Mouse (Mus musculus) stomach, embryonic 16.5 days (tissue): Measurements from ENCODE around the gene Themis3. TPM values are rescaled to one million over a fixed set of nuclear protein-coding genes. Genes with fewer than 3 reads are reported as not detected.
"Not testable (repeated sequence)": the region's sequence is repeated elsewhere in the genome, so short reads cannot be mapped to it uniquely, and the experiment has no call there.

Source experiments
- ATAC-seq: fragments of 200-750 bp; cut with Nextera tagmentation; 2 replicates; pipeline ENCODE4 v1.8.0; 2017; ENCODE audit warnings: moderate number of reproducible peaks, moderate TSS enrichment; ENCODE audit not compliant: insufficient read depth, low FRiP score
- H3K27ac ChIP-seq: fragments of 300-500 bp; sonication (generic); 2 replicates; pipeline ENCODE4 v1.5.1; 2014; ENCODE audit warnings: low read length
- H3K27me3 ChIP-seq: fragments of 300-500 bp; sonication (generic); 2 replicates; pipeline ENCODE4 v1.6.1; 2014; ENCODE audit warnings: low read length, control low read depth, mixed read lengths; ENCODE audit not compliant: control insufficient read depth, insufficient read depth
- H3K36me3 ChIP-seq: fragments of 300-500 bp; sonication (generic); 2 replicates; pipeline ENCODE4 v1.6.1; 2014; ENCODE audit warnings: low read length; ENCODE audit not compliant: control insufficient read depth, insufficient read depth
- H3K4me1 ChIP-seq: fragments of 300-500 bp; sonication (generic); 2 replicates; pipeline ENCODE4 v1.6.1; 2014; ENCODE audit warnings: low read length, control low read depth, mixed read lengths; ENCODE audit not compliant: control insufficient read depth, insufficient read depth
- H3K4me2 ChIP-seq: fragments of 300-500 bp; sonication (generic); 2 replicates; pipeline ENCODE4 v1.6.1; 2014; ENCODE audit warnings: low read depth, low read length, mixed read lengths
- H3K4me3 ChIP-seq: fragments of 300-500 bp; sonication (generic); replicated peaks from 2 replicates; pipeline ENCODE4 v1.5.1; 2014; ENCODE audit warnings: mild to moderate bottlenecking, low read length
- H3K9ac ChIP-seq: fragments of 300-500 bp; sonication (generic); 2 replicates; pipeline ENCODE4 v1.6.1; 2014; ENCODE audit warnings: low read length
- H3K9me3 ChIP-seq: fragments of 300-500 bp; sonication (generic); replicated peaks from 2 replicates; pipeline ENCODE4 v1.6.1; 2016; ENCODE audit warnings: low read length, control low read depth; ENCODE audit not compliant: control insufficient read depth
- WGBS: fragments of 180-500 bp; shearing (Covaris S2); extraction: QIAGEN DNeasy Blood & Tissue Kit; methylation state at CpG from one replicate; pipeline ENCODE4 v1.1.7; 2014; 5-methylcytosine and 5-hydroxymethylcytosine counted together
- polyA plus RNA-seq: library from polyadenylated mRNA; unstranded; fragments of >200 nt; fragmentation: Nextera tagmentation; extraction: Ambion mirVana; gene quantifications from 2 replicates; pipeline ENCODE4 v1.2.1, GENCODE M21; 2015

Themis3 gene
- polyA plus RNA-seq, 1 experiment from 2014 or later: 0.23 TPM

- WGBS: 57% methylated on average over 7 of the region's 7 CpGs
- H3K9me3 ChIP-seq: no peaks in the 10 kb centered on the region; the same call in 1 of the 2 replicates
These were observed 30.2 kb downstream of the Themis3 start for GRCm38 (mm10) chr17:66564213-66564612.

GRCm38 (mm10) chr17:66563551-66563950, 30.9 kb downstream of the Themis3 start:
- Histone ChIP-seq H3K9me3 (no peaks in the 10 kb centered on the region; the same call in 1 of the 2 replicates), H3K9ac (no peak overlapping the region), H3K36me3 (no peaks in the 10 kb centered on the region), H3K27ac (no peak overlapping the region), H3K4me1 (no peaks in the 10 kb centered on the region), H3K4me2 (no peak overlapping the region), H3K27me3 (no peaks in the 10 kb centered on the region), H3K4me3 (no peak overlapping the region)
- ATAC-seq: no peak
- WGBS: 46% methylated on average over 1 of the region's 1 CpGs

More at GRCm38 (mm10) chr17:66564213-66564612, 30.2 kb downstream of the Themis3 start:
- Histone ChIP-seq H3K27ac (no peak overlapping the region), H3K4me3 (no peak overlapping the region), H3K4me2 (no peak overlapping the region), H3K27me3 (no peaks in the 10 kb centered on the region), H3K9ac (no peak overlapping the region), H3K36me3 (no peaks in the 10 kb centered on the region), H3K4me1 (no peaks in the 10 kb centered on the region)
- ATAC-seq: 0 out of 2 replicates have a peak, but pooled peaks have one; percentile 47

DNA sequence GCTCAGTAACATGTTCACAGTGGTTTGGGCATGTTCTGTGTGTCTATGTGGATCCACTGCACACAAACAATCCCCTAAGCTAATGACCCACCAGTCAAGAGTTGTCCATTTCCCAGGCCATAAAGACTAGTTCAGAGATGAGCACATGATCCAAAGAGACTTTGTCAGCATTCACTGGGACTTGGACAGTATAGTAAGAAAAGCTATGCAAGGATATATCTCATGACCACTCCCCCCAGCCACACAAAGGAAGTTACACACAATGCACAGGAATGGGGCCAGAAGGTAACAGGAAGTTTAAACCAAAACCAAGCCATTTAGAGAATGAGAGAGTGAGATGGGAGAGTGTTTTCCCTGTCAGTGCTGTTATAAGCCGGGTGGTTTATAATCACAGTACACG, 33.0 kb downstream of the Themis3 start:
- Histone ChIP-seq H3K9me3 (no peaks in the 10 kb centered on the region; the same call in 1 of the 2 replicates), H3K4me2 (no peak overlapping the region), H3K9ac (no peak overlapping the region), H3K4me3 (no peak overlapping the region), H3K27me3 (no peaks in the 10 kb centered on the region), H3K27ac (no peak overlapping the region), H3K4me1 (no peaks in the 10 kb centered on the region), H3K36me3 (no peaks in the 10 kb centered on the region)
- no peak for ATAC-seq
- 39% methylated on average over 2 of the region's 2 CpGs for WGBS

- H3K36me3 ChIP-seq: no peaks in the 10 kb centered on the region
- 74% methylated on average over 17 of the region's 17 CpGs for WGBS
- no peak overlapping the region for H3K4me2 ChIP-seq
- no peak overlapping the region for H3K9ac ChIP-seq
- ATAC-seq: no peak
- H3K27ac ChIP-seq: no peak overlapping the region
- H3K27me3 ChIP-seq: no peaks in the 10 kb centered on the region
- no peaks in the 10 kb centered on the region for H3K4me1 ChIP-seq
- no peaks in the 10 kb centered on the region for H3K9me3 ChIP-seq
- no peak overlapping the region for H3K4me3 ChIP-seq
These were observed 35.8 kb downstream of the Themis3 start for GRCm38 (mm10) chr17:66558404-66559317.

- Histone ChIP-seq H3K4me2 (no peak overlapping the region), H3K36me3 (no peaks in the 10 kb centered on the region), H3K9ac (no peak overlapping the region), H3K9me3 (no peaks in the 10 kb centered on the region), H3K27ac (no peak overlapping the region), H3K4me3 (no peak overlapping the region), H3K4me1 (no peaks in the 10 kb centered on the region), H3K27me3 (no peaks in the 10 kb centered on the region)
- ATAC-seq: no peak
- WGBS: 79% methylated on average over 4 of the region's 4 CpGs
These were observed 41.7 kb downstream of the Themis3 start for GRCm38 (mm10) chr17:66552690-66553089.

DNA sequence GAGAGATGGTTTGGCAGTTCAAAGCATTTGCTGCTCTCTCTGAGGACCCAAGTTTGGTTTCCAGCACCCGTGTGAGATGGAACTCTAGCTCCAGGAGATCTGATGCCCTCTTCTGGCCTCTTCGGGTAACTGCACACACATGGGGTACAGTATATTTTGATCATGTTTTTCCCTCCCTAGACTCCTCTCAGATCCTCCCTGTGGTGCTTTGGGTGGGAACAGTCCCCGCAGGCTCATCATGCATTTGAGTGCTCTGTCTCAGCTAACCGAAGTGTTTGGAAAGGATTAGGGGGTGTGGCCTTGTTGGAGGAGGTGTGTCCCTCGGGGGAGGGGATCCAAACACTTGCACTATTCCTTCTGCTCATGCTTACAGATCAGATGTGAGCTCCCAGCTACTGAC, 43.9 kb downstream of the Themis3 start:
- Histone ChIP-seq H3K36me3 (no peaks in the 10 kb centered on the region), H3K27me3 (no peaks in the 10 kb centered on the region), H3K4me1 (no peaks in the 10 kb centered on the region), H3K4me2 (no peak overlapping the region), H3K9ac (no peak overlapping the region), H3K4me3 (no peak overlapping the region), H3K9me3 (no peaks in the 10 kb centered on the region), H3K27ac (no peak overlapping the region)
- 88% methylated on average over 5 of the region's 5 CpGs for WGBS
- no peak for ATAC-seq

DNA sequence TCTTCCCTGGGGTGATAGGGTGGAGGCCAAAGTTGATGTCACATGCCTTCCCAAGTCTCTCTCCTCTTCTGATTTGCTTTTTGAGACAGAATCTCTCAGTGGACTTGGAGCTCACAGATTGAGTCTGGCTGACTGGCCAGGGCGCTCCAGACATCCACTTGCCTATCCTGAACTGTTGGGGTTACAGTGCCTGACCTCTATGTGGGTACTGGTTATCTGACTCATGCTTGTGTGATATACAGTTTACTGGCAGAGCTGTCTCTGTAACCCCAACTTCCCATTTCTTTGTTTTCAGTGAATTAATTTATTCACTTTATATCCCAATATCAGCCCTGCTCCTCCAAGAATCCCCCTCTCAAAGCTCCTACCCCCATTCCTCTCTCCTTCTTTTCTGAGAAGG, 62.1 kb downstream of the Themis3 start:
- Histone ChIP-seq H3K9me3 (no peaks in the 10 kb centered on the region; the same call in 1 of the 2 replicates), H3K4me3 (no peak overlapping the region), H3K36me3 (no peaks in the 10 kb centered on the region), H3K27ac (no peak overlapping the region), H3K4me1 (no peaks in the 10 kb centered on the region), H3K4me2 (no peak overlapping the region), H3K9ac (no peak overlapping the region), H3K27me3 (no peaks in the 10 kb centered on the region)
- ATAC-seq: no peak
- 86% methylated on average over 1 of the region's 1 CpGs for WGBS

- Histone ChIP-seq H3K4me2 (no peak overlapping the region), H3K4me1 (peaks cover 5% of the 10 kb centered on the region), H3K9me3 (no peaks in the 10 kb centered on the region), H3K4me3 (no peak overlapping the region), H3K36me3 (no peaks in the 10 kb centered on the region), H3K27ac (no peak overlapping the region), H3K27me3 (no peaks in the 10 kb centered on the region), H3K9ac (no peak overlapping the region)
- no peak for ATAC-seq
- WGBS: 54% methylated on average over 5 of the region's 5 CpGs
These were observed 71.0 kb downstream of the Themis3 start for GRCm38 (mm10) chr17:66523396-66523795.

DNA sequence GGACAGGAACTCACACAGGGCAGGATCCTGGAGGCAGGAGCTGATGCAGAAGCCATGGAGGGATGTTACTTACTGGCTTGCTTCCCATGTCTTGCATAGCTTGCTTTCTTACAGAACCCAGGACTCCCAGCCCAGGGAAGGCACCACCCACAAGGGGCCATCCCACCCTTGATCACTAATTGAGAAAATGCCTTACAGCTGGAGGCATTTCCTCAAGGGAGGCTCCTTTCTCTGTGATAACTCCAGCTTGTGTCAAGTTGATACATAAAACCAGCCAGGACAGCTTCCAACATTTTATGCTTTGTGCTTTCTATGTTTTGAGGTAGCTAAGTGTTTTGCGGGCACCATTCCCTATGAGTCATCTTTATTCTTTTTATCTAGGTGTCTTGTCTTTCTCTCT, 71.8 kb downstream of the Themis3 start:
- WGBS: 86% methylated on average over 1 of the region's 1 CpGs
- not testable (repeated sequence) for H3K27me3 ChIP-seq, H3K27ac ChIP-seq, ATAC-seq, H3K4me2 ChIP-seq, H3K36me3 ChIP-seq, H3K9me3 ChIP-seq, H3K4me3 ChIP-seq, H3K9ac ChIP-seq
- peaks cover 10% of the 10 kb centered on the region for H3K4me1 ChIP-seq
